Mouse (Mus musculus) T-helper 2 cell (primary cell): ENCODE results near the gene Esd.

Source experiments
- in situ Hi-C: fragments of 300-600 bp; cut with MboI, MseI; formaldehyde crosslinking; loops from one replicate; pipeline ENCODE4 v1.15.1; 2025; ENCODE audit warnings: high pct_unique_total_duplicates

Esd gene

DNA sequence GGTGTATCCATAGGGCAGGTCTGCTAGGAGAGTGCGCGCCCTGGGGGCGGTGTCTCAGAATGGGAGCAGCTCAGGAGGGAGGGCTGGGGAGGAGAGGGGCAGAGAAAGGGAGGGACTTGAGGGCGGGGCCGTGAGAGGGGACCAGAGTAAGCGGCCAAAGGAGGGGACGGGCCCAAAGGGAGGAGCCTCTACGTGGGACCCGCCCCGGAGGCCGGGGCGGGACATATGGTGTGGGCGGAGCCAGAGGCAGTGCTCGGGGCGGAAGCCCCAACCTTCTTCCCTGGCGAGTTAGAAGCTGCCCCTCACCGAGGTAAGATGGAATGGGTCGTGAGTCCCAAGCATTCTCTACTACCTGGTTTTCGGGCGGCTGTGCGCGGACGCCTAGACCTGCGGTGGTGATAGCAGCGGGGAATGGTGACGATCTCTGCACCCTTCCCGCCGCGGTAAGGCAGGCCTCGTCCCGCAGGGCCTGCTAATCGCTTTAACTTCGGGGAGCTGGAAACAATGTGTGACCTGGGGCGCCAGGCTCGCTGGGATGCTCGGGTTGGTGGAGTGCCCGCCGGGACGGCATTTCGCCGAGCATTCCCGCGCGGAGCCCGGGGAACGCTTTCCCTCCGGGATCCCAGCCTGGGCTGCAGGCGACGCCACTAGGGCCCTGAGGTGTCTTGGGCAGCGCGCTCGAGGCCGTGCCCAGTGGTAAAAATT lies at the start of gene Esd:
Gene Esd (plus strand): TSS at position 219 of the 705 bp plus-strand sequence.
- in situ Hi-C loops: no loop called here

DNA sequence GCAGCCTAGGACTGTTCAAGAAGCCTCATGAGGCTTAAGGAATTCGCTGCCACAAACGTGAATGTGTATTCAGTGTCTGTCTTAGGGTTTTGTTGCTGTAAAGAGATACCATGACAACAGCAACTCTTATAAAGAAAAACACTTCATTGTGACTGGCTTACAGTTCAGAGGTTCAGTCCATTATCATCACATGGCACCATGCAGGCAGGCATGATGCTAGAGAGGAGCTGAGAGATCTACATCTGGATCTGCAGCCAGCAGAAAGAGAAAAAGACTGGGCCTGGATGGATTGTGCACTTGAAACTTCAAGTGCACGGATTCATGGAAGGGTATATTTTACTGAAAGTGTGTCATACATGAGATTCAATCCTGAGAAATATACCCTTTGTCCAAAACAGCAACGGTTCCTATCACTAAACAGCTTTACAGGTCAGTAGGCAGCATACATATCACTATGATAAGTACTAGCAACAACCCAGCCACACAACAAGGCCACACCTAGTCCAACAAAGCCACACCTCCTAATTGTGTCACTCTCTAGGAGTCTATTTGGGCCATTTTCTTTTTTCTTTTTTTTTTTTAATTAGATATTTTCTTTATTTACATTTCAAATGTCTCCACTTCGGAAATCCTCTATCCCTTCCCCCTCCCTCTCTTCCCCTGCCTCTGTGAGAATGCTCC lies 47.7 kb upstream of the Esd start:
- in situ Hi-C loops: no loop called here

DNA sequence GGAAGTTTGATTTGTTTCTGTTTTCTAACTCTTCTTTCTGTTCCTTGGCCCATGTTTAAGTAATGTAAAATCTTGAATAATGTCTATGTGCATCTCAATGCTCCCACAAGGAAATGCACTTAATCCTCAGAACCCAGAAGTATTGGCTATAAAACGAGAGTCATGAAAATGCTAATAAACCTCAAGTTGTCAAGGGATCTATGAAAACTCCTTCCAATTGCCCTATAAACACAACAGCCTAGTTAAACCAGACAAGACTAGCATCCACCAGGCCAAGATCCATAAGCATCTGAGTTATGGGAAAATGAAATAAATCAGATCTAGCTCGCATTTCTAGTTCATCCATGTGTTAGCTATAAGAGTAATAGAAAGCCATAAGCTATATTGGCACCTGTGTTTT lies 40.1 kb upstream of the Esd start:
- in situ Hi-C loops: no loop called here

DNA sequence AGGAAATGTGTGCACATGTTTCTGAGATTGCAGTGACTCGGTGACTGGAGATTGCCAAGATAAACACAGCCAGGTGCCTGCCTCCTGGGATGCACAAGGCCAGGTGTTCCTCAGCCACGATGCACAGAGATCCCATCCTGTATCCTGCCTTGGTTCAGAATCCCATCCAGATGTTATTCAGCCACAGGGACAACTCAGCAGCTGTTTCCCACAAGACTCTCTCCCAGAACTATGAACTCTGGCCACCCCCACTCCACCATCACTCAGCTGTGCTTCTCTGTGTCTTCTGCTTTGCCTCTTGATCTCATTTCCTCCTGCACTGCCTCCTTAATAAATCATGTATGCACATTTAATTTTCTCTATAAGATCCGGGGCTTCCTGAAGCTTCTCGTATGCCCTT lies 35.3 kb upstream of the Esd start:
- in situ Hi-C loops: no loop called here

DNA sequence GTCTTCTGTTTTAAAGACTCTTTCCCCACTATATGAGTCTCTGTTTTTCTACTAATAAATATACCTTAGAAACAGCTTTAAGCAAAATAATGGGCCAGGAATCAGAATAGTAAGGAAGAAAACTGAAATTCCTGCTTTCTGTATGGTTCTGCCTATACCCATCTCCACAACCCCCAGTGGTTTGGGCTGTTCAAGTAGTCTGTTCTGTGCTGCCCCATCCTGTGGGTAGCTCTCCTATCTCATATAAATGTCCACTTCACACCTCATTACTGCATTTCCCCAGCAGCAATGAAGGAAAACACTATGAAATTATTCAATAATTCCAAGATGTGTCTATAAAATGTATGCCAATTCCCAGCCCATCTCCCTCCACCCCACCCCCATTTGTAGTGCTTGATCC lies 34.7 kb upstream of the Esd start:
- in situ Hi-C loops: no loop called here

DNA sequence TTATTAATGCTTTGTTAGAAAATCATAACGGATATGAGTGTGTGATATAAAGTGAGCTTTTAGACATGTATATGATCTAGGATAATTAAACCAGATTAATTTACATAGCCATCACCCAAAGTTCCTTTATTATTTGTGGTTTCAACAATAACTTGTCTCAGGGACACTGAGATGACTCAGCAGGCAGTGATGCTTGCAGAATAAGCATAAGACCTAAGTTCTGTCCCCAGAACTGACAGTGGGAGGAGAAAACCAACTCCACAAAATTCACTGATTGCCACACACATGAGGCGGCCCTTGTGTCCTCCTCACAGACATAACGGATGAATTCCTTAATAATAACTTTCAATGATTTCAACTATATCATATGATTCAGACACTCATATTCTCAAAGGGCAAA lies 32.9 kb upstream of the Esd start:
- in situ Hi-C loops: no loop called here

DNA sequence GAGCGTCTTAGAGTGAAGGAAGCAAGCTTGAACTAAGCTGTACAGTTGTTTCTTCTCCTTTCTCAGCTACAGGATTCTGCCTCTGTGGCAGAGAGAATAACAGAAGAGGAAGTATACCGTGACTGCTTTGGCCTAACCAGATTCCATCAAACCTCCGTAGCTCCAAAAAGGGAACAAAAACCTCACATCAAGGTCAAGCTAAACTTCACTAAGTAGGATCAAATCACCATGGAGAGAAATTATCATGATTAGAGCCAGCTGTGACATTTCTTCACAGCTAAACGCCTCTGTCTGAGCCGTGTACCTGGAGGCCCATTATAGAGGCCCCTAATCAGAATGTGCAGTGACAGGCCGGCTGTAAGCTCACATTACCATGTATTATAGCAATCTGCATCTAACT lies 28.2 kb upstream of the Esd start:
- in situ Hi-C loops: no loop called here

DNA sequence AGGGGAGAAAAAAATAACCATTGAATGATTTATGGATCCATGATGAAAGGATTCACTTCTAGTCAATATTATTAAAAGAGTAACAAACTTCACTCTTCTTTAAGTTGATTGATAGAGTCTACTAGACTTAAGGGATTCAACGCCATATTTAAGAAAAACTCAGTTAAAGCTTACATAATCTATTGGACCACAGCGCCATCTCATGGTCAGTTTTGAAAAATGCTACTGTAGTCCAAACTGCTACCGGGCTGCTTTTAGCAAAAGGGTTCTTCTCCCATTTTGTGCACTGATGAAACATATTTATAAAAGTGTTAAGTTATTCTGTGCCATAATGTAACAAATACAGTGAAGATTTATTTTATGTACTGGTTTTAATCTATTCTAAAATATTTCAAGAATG lies 23.0 kb upstream of the Esd start:
- in situ Hi-C loops: no loop called here

DNA sequence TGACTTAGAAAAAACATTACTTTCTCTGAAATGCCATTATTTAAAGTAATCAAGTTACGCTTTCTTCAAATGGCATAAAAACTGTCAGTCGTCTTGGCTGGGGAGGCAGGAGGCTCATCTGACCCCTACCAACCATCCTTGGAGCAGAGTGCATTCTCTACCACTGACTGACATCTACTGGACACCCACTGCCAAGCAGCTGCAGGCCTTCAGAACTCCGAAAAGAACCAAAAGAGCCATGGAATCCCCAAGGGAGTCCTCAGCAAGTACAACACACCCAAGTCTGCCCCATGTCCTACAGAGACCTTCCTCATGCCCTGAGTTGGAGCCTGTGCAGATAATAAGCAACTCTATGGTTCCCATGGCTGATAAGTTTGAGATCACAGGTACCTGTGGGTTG lies 8.6 kb upstream of the Esd start:
- in situ Hi-C loops: no loop called here

DNA sequence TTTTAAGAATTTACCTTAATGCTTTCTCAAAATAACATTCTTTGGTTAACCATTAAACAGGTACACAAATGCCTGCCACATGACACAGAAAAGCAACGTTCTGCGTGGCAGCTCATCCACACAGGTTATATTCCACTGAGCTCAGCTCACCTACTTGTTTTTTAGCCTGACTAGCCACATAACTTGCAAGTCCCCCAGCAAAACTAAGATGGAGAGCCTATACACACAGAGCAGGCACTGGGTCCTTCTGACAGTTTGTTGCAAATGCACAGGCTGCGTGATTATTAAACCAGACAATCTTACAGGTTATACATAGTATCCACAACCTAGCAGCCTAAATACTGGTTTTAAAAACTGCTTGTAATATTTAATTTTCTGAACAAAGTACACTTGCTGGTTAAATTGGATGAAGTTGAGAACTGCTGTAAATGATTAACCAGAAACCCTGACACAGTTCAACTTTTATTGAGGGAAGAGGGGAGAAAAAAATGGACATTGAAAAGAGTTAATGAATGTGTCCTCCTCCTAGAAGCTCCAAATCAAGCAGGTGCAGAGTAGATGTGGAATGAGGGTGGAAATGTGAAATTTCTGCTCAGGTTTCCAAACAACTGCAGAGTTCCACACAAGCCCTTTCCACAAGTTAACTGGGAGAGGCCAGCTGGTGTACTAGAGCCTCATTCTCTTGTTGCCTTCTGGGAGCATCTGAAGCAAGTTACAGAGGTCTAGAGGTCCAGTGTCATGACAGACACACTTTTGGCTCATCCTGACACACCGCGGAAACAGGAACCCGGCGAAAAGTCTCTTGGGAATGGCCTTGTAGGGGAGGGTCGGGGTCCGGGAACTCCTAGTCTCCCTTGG lies 647 bp upstream of the Esd start:
- in situ Hi-C loops: no loop called here

DNA sequence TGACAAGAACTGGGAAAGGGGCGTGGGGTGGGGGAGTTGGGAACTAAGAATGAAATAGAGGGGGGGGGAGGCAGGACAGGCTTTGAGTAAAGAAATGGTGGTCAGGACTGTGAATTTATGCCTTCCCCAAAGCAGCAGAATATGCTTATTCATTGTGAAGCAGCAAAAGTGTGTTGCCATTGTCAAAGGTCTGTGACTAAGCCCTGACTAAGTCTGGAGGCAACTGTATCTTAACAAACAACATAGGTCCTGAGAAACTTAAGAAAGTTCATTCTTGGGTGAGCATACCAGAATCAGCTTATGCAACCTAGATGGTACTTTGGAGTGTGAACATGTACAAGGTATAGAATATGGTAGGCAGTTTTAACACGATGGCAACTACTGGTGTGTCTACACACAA lies 1.3 kb downstream of the Esd start:
- in situ Hi-C loops: no loop called here

DNA sequence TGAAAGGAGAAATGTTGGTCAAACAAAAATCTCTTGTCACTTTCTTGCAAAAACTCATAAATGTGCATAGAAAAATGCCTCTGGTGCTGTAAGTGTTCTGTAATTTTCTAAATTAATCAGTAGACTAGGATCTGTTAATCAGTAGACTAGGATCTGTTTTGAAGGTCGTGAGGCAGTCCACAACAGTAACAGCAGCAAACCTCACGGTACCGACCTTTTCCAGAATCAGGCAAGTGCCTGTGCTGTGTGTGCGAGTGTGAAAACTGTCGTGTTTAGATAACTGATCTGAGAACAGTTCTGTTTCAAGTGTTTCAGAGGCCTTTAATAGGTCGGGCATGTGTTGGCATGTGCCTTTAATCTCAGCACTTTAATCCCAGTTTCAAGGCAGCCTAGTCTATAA lies 3.4 kb downstream of the Esd start:
- in situ Hi-C loops: no loop called here

DNA sequence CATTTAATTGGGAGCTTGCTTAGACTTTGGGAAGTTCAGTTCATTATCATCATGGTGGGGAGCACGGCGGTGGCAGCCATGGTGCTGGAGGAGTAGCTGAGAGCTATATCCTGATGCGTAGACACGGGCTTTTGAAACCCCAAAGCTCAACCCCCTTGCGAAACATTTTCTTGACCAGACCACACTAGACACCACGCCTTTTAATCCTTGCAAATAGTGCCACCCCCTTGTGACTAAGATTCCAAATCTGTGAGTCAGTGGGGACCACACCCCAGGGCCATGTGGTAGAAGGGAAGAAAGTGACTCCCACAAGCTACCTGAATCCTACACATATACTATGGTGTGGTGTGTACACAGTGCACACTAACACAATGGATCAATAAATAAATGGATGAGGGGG lies 4.8 kb downstream of the Esd start:
- in situ Hi-C loops: no loop called here

DNA sequence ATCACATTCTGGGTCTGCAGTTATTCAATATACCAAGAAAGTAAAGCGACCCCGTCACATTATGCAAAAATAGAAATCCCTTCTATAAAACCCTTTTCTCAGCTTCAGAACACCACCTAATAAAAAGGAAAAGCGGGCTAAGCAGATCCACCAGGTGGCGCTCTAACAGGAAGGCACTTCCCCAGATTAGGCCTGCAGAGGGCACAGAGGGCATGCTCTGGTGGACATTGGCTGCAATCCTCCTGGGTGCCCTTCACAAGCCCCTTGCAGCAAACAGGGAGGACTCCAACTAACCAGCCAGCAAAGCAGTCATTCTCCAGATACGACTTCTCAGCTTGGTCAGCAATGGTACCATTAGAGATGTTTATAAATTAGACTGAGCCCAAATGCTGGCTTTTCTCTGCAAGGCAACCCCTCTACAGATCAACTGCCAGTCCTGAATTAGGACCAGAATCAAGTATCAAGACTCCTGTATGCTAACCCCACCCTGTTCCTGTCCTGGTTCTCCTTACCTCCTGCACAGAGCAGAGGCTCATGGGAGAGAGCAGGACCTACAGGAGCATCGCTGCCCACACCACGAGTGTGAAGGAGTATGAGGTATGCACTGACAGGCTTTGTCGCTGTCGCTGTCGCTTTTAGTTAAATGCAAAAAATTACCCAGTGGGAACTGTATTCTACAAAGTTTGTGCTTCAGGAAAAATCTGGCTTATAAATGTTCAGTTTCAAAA lies 32.3 kb downstream of the Esd start:
- in situ Hi-C loops: loop anchor here (5.0 kb wide), 1 partner anchor 223 kb away; no protein-coding TSS in a partner anchor

DNA sequence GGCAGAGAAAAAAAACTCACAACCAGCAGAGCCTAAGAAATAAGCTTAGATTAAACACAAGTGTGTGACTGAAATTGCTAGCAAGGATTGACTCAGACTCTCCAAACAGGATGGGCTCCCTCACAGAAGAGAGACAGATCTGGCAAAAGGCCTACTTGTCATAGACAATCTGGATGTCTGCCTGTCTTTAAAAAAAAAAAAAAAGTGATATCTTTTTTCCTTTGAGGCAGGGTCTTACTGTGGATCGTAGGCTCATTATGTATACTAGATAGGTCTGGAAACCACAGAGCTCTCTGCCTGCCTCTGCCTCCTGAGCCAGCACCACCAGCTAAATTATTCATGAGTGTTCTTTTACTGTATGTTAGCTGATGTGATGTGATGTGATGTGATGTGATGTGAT lies 35.8 kb downstream of the Esd start:
- in situ Hi-C loops: no loop called here

DNA sequence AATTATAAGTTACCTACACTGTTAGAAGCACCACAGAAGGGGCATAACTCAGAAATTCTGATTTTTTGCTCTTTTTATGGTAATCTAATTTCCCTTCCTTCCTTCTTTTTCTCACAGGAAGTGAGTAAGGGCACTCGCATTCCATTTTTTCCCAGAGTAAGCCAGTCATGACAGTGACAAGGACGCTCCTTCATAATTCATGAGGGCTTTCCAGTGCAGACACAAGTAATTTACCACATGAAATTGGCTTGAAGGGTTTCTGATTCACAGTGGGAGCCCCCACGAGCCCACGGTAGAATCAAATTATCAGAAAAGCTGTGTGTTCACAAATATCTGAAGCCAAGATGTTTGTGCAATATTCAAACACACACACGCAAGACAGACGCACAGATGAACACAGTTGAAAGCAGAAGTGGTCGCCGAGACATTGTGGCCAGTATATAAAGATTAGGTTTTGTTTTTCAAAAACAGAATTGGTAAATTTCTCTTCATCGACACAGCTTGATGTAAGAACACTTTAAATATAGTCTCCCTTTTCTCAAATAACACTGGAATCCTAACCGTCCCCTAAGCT lies 42.0 kb downstream of the Esd start:
- in situ Hi-C loops: no loop called here

DNA sequence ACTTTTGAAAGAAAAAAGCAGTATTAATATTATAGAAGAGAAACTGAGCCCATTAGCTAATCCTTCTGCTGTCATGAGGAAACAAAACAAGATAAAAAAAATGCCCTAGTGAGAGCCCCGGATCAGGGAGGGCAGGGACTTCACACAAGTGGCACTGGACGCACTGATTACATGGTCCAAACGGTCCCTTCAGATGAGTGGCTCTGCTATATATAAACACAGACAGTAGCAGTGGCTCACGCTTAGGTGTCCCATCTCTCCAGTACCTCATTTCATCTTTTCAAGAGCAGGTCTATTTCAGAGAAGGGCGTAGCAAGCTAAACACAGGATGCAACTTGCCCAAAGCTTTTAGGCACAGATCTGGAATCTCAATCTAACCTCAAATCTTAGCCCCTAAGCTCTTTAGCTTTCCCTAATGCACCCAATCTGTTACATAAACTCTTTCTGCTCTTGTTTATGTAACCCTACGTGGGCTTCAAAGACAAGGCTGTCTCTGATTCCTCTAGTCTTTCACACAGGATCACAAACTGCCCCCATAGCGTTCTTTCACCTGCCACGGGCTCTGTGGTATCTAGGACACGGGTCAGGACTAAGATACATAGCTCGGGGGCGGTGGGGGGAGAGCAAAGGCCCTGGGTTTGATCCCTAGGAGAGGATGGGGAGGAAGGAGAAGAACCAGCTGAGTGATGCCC lies 52.3 kb downstream of the Esd start:
- in situ Hi-C loops: no loop called here

DNA sequence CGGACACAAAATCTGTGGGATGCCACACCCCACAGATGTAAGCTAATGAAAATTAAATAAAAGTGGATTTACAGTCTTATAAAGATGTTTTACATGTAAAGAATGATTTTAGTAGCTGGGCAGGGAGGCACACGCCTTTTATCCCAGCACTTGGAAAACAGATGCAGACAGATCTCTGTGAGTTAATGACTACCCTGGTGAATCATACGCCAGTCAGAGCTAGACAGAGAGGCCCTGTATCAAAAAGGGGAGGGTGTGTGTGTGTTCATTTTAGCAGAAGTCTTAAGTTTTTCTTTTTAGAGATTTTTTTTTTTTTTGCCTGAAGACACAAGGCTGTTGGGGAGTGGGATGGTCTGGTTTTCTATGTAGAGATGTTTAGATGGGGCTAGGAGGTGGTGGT lies 55.6 kb downstream of the Esd start:
- in situ Hi-C loops: no loop called here

DNA sequence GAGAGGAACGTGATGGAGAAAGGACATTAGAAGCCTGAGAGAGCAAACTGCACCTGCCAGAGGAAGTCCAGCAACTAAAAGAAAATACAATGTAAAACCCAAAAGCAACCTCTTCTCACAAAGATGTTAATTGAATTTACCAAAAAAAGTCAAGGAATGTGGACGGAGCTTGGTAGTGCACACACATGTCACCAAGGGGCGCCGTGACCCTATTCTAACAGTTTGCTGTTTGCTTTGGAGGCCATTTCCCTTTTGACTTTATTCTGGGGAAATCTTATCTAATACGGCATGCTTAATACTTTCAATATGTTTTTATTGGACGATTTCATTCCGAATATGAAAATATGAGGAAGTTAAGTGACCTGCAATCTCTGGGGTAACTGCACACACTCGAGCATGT lies 56.7 kb downstream of the Esd start:
- in situ Hi-C loops: no loop called here

DNA sequence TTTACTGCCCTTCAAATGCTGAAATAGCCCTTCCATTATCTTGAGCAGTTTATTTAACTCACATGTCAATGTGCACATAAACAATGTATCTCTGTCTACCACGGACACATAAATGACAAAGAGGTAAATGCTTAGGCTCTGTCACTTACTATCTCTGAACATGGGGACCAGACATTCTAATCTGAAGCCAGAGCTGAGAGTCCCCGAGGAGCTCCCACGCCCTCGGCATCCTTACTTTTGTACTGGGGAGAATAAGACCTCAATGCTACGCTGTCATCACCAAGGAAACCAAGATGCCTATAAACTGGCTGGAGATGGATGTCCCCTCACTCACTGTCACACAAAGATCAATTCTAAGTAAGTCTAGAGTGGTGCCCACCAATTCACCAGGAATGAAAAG lies 58.4 kb downstream of the Esd start:
- in situ Hi-C loops: no loop called here

DNA sequence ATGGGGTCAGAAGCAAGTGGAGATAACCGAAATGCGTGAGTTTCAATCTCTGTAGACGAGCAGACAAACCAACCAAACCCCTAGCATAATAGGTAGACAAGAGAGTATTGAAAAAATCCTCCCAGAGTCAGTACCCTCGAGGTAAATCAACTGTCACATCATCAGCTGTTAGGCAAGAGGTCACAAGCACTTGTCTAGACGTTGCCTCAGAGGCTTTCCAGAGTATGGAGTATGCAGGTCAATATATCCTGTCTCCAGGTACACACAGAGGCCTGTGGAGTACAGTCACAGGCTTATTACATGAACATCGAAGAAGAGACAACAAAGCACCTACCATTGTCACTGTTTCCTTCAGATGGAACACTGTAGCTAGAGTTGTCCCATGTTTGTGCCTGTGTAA lies 60.7 kb downstream of the Esd start:
- in situ Hi-C loops: no loop called here
